In the genomic region with DNA sequence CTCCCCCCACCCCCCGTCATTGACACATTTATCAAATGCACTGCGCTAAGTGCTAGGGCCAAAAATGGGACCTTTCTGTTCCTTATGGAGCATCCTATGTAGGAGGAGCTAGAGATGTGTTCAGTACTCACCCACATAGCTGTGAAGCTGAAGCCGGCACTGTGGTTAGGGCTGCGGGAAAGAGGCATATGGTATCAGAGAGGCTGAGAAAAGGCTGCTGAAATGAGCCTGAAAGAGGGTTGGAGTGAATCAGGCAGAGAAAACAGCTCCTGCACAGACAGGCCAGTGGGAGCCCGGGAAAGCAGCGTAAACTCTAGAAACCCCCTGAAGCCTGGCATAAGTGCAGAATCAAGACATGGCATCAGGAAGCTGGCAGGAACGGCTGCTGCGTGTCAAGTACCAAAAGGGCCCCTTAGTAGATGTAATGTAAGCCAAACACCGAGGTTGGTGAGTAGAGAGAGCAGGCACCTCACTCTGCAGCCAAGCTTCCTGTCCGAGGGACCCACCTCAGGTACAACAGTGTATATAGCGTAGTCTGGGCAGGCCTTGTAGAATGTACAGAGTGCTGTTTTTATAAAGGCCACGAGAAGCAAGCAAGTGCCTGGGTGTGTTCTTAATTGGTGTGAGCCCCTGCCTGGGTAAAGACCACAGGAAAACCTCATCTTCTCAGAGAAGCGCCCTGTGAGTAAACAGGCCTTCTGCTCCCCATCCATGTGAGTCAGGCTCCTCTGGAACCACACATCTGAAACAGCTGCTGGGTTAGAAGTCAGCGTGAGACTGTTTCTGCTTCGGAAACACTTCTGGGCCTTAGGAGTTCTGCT, we compare ENCODE assay signal across 8 mouse cellular contexts. TPM values are rescaled to one million over a fixed set of nuclear protein-coding genes. Genes with fewer than 3 reads are reported as not detected.
DNase-seq lines count a peak whose midpoint lies in the region; ATAC-seq lines count a peak whose summit lies in the region.

No protein-coding gene starts in this region.

- 75% methylated on average over 15 of the region's 15 CpGs for WGBS in hindbrain, embryonic 13.5 days
- WGBS in hindbrain, embryonic 10.5 days: 79% methylated on average over 15 of the region's 15 CpGs
- WGBS in neural tube, embryonic 15.5 days: 68% methylated on average over 15 of the region's 15 CpGs

- no peak overlapping the region for H3K9ac ChIP-seq in hindbrain, embryonic 13.5 days
- no peak overlapping the region for H3K9ac ChIP-seq in neural tube, embryonic 15.5 days (replicated peaks)

- ATAC-seq in hindbrain, embryonic 13.5 days (ENCODE audit: low FRiP score): no peak
- ATAC-seq in activated CD4-positive, CD25-positive, alpha-beta regulatory T cell, adult 4 months: peak; percentile 39
- ATAC-seq in neural tube, embryonic 15.5 days (ENCODE audit: low FRiP score): no peak

- H3K27ac ChIP-seq in hindbrain, embryonic 13.5 days: 0 out of 2 replicates have a peak overlapping the region, but pooled peaks have one; percentile 20
- H3K27ac ChIP-seq in hindbrain, embryonic 10.5 days: no peak overlapping the region
- H3K27ac ChIP-seq in neural tube, embryonic 15.5 days (replicated peaks): 0 out of 2 replicates have a peak overlapping the region, but pooled peaks have one; percentile 11

- H3K9me3 ChIP-seq in hindbrain, embryonic 13.5 days: no peaks in the 10 kb centered on the region
- H3K9me3 ChIP-seq in hindbrain, embryonic 10.5 days: no peaks in the 10 kb centered on the region
- H3K9me3 ChIP-seq in neural tube, embryonic 15.5 days (replicated peaks): no peaks in the 10 kb centered on the region

- peaks cover 3% of the 10 kb centered on the region; the same call in 1 of the 2 replicates for H3K36me3 ChIP-seq in hindbrain, embryonic 13.5 days
- H3K36me3 ChIP-seq in hindbrain, embryonic 10.5 days: no peaks in the 10 kb centered on the region
- no peaks in the 10 kb centered on the region for H3K36me3 ChIP-seq in neural tube, embryonic 15.5 days

- no peak overlapping the region for H3K4me2 ChIP-seq in hindbrain, embryonic 13.5 days
- no peak overlapping the region for H3K4me2 ChIP-seq in neural tube, embryonic 15.5 days

- H3K4me1 ChIP-seq in hindbrain, embryonic 13.5 days (replicated peaks): peaks cover 20% of the 10 kb centered on the region
- peaks cover 27% of the 10 kb centered on the region for H3K4me1 ChIP-seq in hindbrain, embryonic 10.5 days (replicated peaks)
- peaks cover 16% of the 10 kb centered on the region for H3K4me1 ChIP-seq in neural tube, embryonic 15.5 days

- DNase-seq in hindbrain, embryonic 10.5 days (ENCODE audit: low spot score): no peak
- DNase-seq in layer of hippocampus, adult 18-20 months (ENCODE audit: low spot score in 2 of 2): peak; percentile 57 to 82
- no peak for DNase-seq in MN1 (ENCODE audit: low spot score)
- no peak for DNase-seq in adrenal gland, adult (ENCODE audit: inconsistent age in 2 of 2, low spot score in 1 of 2)
- DNase-seq in testis, postnatal 10 days (ENCODE audit: low spot score): no peak

- no peaks in the 10 kb centered on the region for H3K27me3 ChIP-seq in hindbrain, embryonic 13.5 days
- no peaks in the 10 kb centered on the region for H3K27me3 ChIP-seq in hindbrain, embryonic 10.5 days (ENCODE audit: insufficient read depth, poor library complexity, severe bottlenecking)
- no peaks in the 10 kb centered on the region for H3K27me3 ChIP-seq in neural tube, embryonic 15.5 days (replicated peaks)

- H3K4me3 ChIP-seq in hindbrain, embryonic 13.5 days: no peak overlapping the region
- no peak overlapping the region for H3K4me3 ChIP-seq in hindbrain, embryonic 10.5 days
- H3K4me3 ChIP-seq in neural tube, embryonic 15.5 days (replicated peaks): no peak overlapping the region

RNA-seq across cellular contexts. Expression of a gene that starts 10.9 kb away (rescaled TPM):
- 120 and 122 TPM in 2 replicates for polyA plus RNA-seq in hindbrain, embryonic 13.5 days (2015; fragmentation: Nextera tagmentation; extraction: Ambion mirVana)
- polyA plus RNA-seq in hindbrain, embryonic 10.5 days (2016; fragmentation: Nextera tagmentation; extraction: Ambion mirVana): 42.4 and 65.4 TPM in 2 replicates
- polyA plus RNA-seq in activated CD4-positive, CD25-positive, alpha-beta regulatory T cell, adult 4 months (2017; shearing (Covaris generic)): 100 to 1,000 TPM; 185 to 248 TPM
- total RNA-seq in layer of hippocampus, adult 18-20 months (2021): 100 to 1,000 TPM; 179 to 187 TPM
- polyA plus RNA-seq in neural tube, embryonic 15.5 days (2015; fragmentation: Nextera tagmentation; extraction: Ambion mirVana): 137 and 143 TPM in 2 replicates

RNA-seq across cellular contexts. Expression of a gene that starts 16.0 kb away (rescaled TPM):
- 91.5 and 93.0 TPM in 2 replicates for polyA plus RNA-seq in hindbrain, embryonic 13.5 days (2015; fragmentation: Nextera tagmentation; extraction: Ambion mirVana)
- 79.4 and 83.4 TPM in 2 replicates for polyA plus RNA-seq in hindbrain, embryonic 10.5 days (2016; fragmentation: Nextera tagmentation; extraction: Ambion mirVana)
- polyA plus RNA-seq in activated CD4-positive, CD25-positive, alpha-beta regulatory T cell, adult 4 months (2017; shearing (Covaris generic)): 10 to 100 TPM; 34.6 to 41.3 TPM
- 10 to 100 TPM; 70.9 to 73.7 TPM for total RNA-seq in layer of hippocampus, adult 18-20 months (2021)
- 82.6 and 84.8 TPM in 2 replicates for polyA plus RNA-seq in neural tube, embryonic 15.5 days (2015; fragmentation: Nextera tagmentation; extraction: Ambion mirVana)

RNA-seq across cellular contexts. Expression of a gene that starts 31.1 kb away (rescaled TPM):
- polyA plus RNA-seq in hindbrain, embryonic 13.5 days (2015; fragmentation: Nextera tagmentation; extraction: Ambion mirVana): 0.08 and 0.17 TPM in 2 replicates
- polyA plus RNA-seq in hindbrain, embryonic 10.5 days (2016; fragmentation: Nextera tagmentation; extraction: Ambion mirVana): not detected in 2 replicates
- not detected for polyA plus RNA-seq in activated CD4-positive, CD25-positive, alpha-beta regulatory T cell, adult 4 months (2017; shearing (Covaris generic))
- total RNA-seq in layer of hippocampus, adult 18-20 months (2021): not detected
- polyA plus RNA-seq in neural tube, embryonic 15.5 days (2015; fragmentation: Nextera tagmentation; extraction: Ambion mirVana): 0.61 and 0.63 TPM in 2 replicates

RNA-seq across cellular contexts. Expression of a gene that starts 42.5 kb away (rescaled TPM):
- 43.9 and 44.5 TPM in 2 replicates for polyA plus RNA-seq in hindbrain, embryonic 13.5 days (2015; fragmentation: Nextera tagmentation; extraction: Ambion mirVana)
- polyA plus RNA-seq in hindbrain, embryonic 10.5 days (2016; fragmentation: Nextera tagmentation; extraction: Ambion mirVana): 20.7 and 24.4 TPM in 2 replicates
- 10 to 100 TPM; 39.4 to 50.8 TPM for polyA plus RNA-seq in activated CD4-positive, CD25-positive, alpha-beta regulatory T cell, adult 4 months (2017; shearing (Covaris generic))
- 10 to 100 TPM; 48.4 to 52.3 TPM for total RNA-seq in layer of hippocampus, adult 18-20 months (2021)
- polyA plus RNA-seq in neural tube, embryonic 15.5 days (2015; fragmentation: Nextera tagmentation; extraction: Ambion mirVana): 37.5 and 37.8 TPM in 2 replicates

Comparison
In these comparisons a context has a peak if more than half of its experiments do, and no peak if none do; other contexts are left out.
1. DNase-seq: peak in layer of hippocampus, adult 18-20 months (2 of 2); none in hindbrain, embryonic 10.5 days (single experiment), MN1 (single experiment), adrenal gland, adult (0 of 2) and testis, postnatal 10 days (single experiment).